Mouse (Mus musculus) cerebellum, adult (tissue): ENCODE measurements around the gene Mlip.
"Not testable (repeated sequence)": the region's sequence is repeated elsewhere in the genome, so short reads cannot be mapped to it uniquely, and the experiment has no call there.

Experiments
- ATAC-seq: cut with Nextera tagmentation; 2 replicates; pipeline ENCODE4 v1.9.2; 2017; ENCODE audit warnings: mild to moderate bottlenecking, moderate library complexity, mixed read lengths; ENCODE audit not compliant: insufficient number of reproducible peaks, low FRiP score, low TSS enrichment

Gene Mlip

GRCm38 (mm10) chr9:77352432-77353175 lies at the start of gene Mlip:
Gene Mlip (minus strand): TSS chr9:77352969.
- no peak for ATAC-seq

DNA sequence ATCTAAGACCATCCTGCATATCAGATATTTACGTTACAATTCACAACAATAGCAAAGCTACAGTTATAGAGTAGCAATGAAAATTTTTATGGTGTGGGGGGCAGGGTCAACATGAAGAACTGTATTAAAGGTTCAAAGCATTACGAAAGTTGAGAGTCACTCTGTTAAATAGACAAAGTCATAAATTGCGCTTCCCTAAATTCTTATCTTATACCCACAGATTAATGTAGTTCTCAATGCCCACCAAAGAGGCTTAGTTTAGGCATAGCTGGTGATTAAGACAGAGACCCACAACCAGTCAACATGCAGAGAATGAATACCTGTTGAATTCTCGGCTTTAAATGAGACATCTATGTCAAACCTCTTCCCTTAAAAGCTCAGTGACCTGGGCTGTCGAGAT lies 47.0 kb upstream of the Mlip start:
- ATAC-seq: no peak

GRCm38 (mm10) chr9:77398856-77399631 lies 46.3 kb upstream of the Mlip start:
- no peak for ATAC-seq

DNA sequence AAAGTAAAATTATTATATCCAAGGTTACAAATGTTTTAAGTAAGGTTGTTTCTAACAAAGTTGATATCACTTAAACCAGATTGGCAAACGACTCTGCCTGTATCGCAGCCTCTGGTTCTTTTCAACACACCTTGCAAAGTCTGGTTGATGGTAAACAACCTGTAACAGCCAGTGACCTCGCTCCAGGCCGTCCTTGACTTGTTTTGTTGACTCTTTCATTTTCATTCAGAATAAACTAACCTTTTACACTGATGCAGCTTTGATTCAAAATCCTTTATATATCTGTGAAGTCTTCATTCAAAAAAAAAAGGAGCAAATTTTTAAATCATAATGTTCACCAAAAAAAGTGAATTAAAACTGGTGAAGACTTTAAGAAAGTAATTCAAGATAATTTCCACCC lies 44.3 kb upstream of the Mlip start:
- ATAC-seq: no peak

GRCm38 (mm10) chr9:77391248-77391647 lies 38.5 kb upstream of the Mlip start:
- no peak for ATAC-seq

- no peak for ATAC-seq
Observed at GRCm38 (mm10) chr9:77388956-77389355, 36.2 kb upstream of the Mlip start.

- ATAC-seq: no peak
Observed at GRCm38 (mm10) chr9:77386751-77387150, 34.0 kb upstream of the Mlip start.

GRCm38 (mm10) chr9:77385611-77386010 lies 32.8 kb upstream of the Mlip start:
- no peak for ATAC-seq

- no peak for ATAC-seq
Observed at GRCm38 (mm10) chr9:77384651-77385050, 31.9 kb upstream of the Mlip start.

DNA sequence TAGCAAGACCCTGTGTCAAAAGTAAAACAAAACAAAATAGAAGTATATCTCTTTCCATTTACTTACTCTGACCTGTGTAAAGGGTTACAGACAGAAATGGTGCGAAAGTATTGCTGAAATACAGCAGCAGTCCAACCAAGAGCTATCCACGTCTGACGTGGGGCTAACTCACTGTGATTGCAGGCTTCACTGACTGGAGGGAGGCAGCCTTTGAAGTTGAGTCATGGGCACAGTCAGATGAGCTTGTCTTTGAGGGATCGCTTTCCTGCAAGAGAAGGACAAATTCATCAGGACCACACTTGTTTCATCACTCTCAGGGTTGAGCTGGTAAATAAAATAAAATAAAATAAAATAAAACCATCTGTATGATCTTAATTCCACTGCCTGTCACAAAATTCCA lies 31.2 kb upstream of the Mlip start:
- ATAC-seq: no peak

DNA sequence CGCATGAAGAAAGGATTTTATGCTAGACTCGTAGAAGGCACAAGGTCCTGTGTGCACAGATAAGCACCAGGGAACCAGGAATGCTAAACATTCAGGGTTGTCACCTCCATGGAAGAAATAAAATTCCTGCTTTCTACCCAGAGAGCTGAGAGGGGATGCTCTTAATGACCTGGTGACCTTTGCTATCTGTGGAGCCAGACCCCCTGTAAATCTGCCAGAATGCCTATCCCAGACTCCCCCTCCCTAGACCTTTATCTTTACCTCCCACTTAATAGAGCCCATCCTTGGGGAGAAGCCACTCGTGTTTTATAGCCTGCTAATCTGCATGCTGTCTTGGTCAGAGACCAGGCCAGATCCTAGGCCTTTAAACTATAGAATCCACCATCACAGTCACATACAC lies 29.7 kb upstream of the Mlip start:
- ATAC-seq: no peak

DNA sequence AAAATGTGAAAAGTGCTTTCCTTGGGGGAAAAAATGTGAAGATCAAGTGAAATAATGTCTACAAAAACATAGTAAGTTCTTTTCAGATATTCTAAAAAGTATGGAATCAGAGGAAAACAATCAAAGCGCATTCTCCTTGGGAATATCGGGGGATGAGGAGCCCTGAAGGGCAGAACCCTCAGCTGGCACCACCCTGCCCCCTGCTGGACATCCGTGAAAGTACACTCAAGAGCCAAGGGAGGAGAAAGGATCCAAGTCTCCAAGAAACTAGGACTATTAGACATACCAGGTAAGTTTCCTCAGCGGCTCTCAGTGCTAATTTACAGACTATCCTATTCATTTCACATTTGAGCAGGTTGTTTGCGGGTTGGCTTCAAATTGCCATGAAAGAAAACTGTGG lies 28.8 kb upstream of the Mlip start:
- ATAC-seq: no peak

GRCm38 (mm10) chr9:77379625-77380024 lies 26.9 kb upstream of the Mlip start:
- no peak for ATAC-seq

- ATAC-seq: no peak
Observed at GRCm38 (mm10) chr9:77377696-77378095, 24.9 kb upstream of the Mlip start.

DNA sequence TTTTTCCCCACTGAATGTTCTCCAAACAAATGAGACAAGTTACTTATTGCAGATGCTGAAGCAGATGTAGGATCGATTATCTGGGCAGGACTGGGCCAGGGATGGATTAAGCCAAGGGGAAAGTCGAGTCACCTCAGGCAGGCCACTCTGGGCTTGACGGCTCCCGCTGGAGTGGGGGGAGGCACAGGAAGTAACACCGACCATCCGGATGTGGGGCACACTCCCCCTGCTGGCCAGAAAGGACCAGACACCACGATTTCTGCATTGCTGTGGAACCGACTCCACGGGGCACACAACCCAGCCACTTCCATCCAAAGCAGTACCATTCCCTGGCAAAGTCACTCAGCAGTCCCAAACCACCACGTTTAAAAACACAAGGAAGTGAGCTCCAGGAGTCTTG lies 24.3 kb upstream of the Mlip start:
- 0 out of 2 replicates have a peak, but pooled peaks have one; percentile 26 for ATAC-seq

- ATAC-seq: no peak
Observed at GRCm38 (mm10) chr9:77376561-77376960, 23.8 kb upstream of the Mlip start.

DNA sequence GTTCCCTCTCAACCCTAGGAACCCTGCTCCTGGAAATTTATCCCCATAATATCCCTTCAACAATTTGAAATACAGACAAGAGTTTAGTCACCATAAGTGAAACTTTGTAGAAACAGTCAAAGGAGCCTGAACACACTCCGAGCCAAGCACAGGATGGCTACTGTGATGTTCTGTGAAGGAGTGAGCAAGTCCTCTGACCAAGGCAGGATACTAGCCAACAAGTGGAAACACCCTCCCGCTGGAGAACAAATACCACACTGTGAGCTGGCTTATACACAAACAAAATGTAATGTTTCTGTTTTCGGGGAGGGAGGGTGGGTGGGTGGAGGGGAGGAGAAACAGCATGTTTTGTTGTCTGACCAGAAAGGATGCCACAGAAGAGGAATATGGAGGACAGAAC lies 17.9 kb upstream of the Mlip start:
- no peak for ATAC-seq

DNA sequence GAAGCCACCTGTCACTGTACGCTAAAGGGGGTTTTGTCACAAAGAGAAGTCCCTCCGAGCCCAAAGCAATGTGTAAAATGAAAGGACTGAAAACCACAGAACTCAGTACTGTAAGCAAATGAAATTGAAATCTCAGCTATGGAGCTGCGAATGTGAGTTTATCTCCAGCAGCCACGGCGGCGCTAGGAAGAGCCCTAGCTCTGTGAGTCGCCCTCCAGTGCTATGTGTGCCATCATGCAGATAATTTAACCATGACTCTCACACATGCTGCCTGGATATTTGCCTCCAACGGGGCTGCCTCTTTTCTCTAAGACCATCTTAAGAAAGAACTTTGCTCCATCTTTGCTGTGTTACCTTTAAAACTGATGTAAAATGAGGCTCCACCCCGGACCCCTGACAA lies 16.5 kb upstream of the Mlip start:
- no peak for ATAC-seq

GRCm38 (mm10) chr9:77364681-77365080 lies 11.9 kb upstream of the Mlip start:
- ATAC-seq: not testable (repeated sequence)

DNA sequence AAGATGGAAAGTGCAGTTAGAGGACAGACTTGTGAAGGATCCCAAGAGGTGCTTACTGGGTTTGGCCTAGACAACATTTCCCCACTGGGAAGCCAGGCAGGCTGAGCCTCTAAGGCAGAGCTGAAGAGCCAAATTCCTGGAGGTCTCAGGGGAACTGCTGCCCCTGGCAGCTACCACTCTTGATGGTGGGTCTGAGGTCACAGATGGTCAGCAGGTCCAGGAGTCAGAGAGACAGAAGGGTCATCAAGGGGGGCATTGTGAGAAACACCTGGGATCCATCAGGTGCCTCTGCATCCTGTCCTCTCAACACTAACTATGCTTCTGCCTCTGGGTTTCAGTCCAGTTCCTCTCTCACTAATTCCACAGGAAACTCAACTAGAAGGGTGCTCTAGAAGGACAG lies 10.1 kb upstream of the Mlip start:
- ATAC-seq: no peak

- ATAC-seq: no peak
Observed at GRCm38 (mm10) chr9:77360654-77361053, 7.9 kb upstream of the Mlip start.
